Mouse (Mus musculus) cerebellum, adult 18-20 months (tissue): ENCODE measurements around the gene Orai2.
"Not testable (repeated sequence)": the region's sequence is repeated elsewhere in the genome, so short reads cannot be mapped to it uniquely, and the experiment has no call there.

Experiments used
- DNase-seq, 2 experiments: peaks; one replicate each; pipeline ENCODE4 v3.0.0; 2021

Gene Orai2

GRCm38 (mm10) chr5:136135571-136136291 is 34.8 kb downstream of the Orai2 start, which contains the start of the genes Lrwd1 and Alkbh4:
Gene Lrwd1 (minus strand): TSS chr5:136136074.
Gene Alkbh4 (plus strand): TSS chr5:136136146.
- peak; percentile 96 to 97 for DNase-seq

GRCm38 (mm10) chr5:136122165-136122564 is 48.3 kb downstream of the Orai2 start:
- DNase-seq = no peak

GRCm38 (mm10) chr5:136116784-136117112 is 53.8 kb downstream of the Orai2 start:
- DNase-seq = no peak

- peak; percentile 97 to 99 for DNase-seq
Measured at GRCm38 (mm10) chr5:136115891-136116783, 54.4 kb downstream of the Orai2 start, which contains the start of gene Polr2j. Gene Polr2j (plus strand): TSS chr5:136116631.

GRCm38 (mm10) chr5:136113546-136113945 is 57.0 kb downstream of the Orai2 start:
- DNase-seq = not testable (repeated sequence)

- no peak for DNase-seq
Measured at GRCm38 (mm10) chr5:136109042-136109441, 61.5 kb downstream of the Orai2 start.

GRCm38 (mm10) chr5:136108486-136108885 is 62.0 kb downstream of the Orai2 start:
- no peak for DNase-seq

- no peak for DNase-seq
Measured at GRCm38 (mm10) chr5:136104511-136104910, 66.0 kb downstream of the Orai2 start.

GRCm38 (mm10) chr5:136102099-136102820 is 68.3 kb downstream of the Orai2 start:
- DNase-seq = peak; percentile 72 to 81

- DNase-seq = no peak
Measured at GRCm38 (mm10) chr5:136098536-136098935, 72.0 kb downstream of the Orai2 start.
